Mouse (Mus musculus): ENCODE measurements around the gene Naaladl2.

- no peak for TF ChIP-seq POLR2A (IDR thresholded peaks at IDR 0.05; ENCODE audit: borderline replicate concordance, control insufficient read depth, low read depth, low read length)
- no peak for TF ChIP-seq CTCF (IDR thresholded peaks at IDR 0.05; ENCODE audit: control insufficient read depth, insufficient read depth, low read length)
Observed at GRCm38 (mm10) chr3:25124919-25125846, 18.9 kb downstream of the Naaladl2 start.
